Mouse (Mus musculus): ENCODE results near the gene Il17re.

The Il17re gene

GRCm38 (mm10) chr6:113457952-113458534 is at the start of gene Il17re:
Gene Il17re (plus strand): TSS chr6:113458484.
- no peak for DNase-seq (ENCODE audit: low read depth, low spot score)

- no peak for DNase-seq (ENCODE audit: low read depth, low spot score)
Measured at GRCm38 (mm10) chr6:113410001-113410400, 48.3 kb upstream of the Il17re start.

- DNase-seq (ENCODE audit: low read depth, low spot score): no peak
Measured at GRCm38 (mm10) chr6:113416416-113416815, 41.9 kb upstream of the Il17re start.

GRCm38 (mm10) chr6:113418441-113419198 is 39.7 kb upstream of the Il17re start:
- DNase-seq (ENCODE audit: low read depth, low spot score): no peak

- DNase-seq (ENCODE audit: low read depth, low spot score): peak; percentile 99
Measured at GRCm38 (mm10) chr6:113419199-113419587, 39.1 kb upstream of the Il17re start, which contains the start of gene Rpusd3. Gene Rpusd3 (minus strand): TSS chr6:113419340.

- DNase-seq (ENCODE audit: low read depth, low spot score): no peak
Measured at GRCm38 (mm10) chr6:113423000-113423399, 35.3 kb upstream of the Il17re start.

GRCm38 (mm10) chr6:113424187-113424586 is 34.1 kb upstream of the Il17re start:
- DNase-seq (ENCODE audit: low read depth, low spot score): no peak

- DNase-seq (ENCODE audit: low read depth, low spot score): no peak
Measured at GRCm38 (mm10) chr6:113426696-113427095, 31.6 kb upstream of the Il17re start.

GRCm38 (mm10) chr6:113427397-113427796 is 30.9 kb upstream of the Il17re start:
- peak; percentile 84 for DNase-seq (ENCODE audit: low read depth, low spot score)

- no peak for DNase-seq (ENCODE audit: low read depth, low spot score)
Measured at GRCm38 (mm10) chr6:113428006-113428405, 30.3 kb upstream of the Il17re start.

- no peak for DNase-seq (ENCODE audit: low read depth, low spot score)
Measured at GRCm38 (mm10) chr6:113429965-113430364, 28.3 kb upstream of the Il17re start.

GRCm38 (mm10) chr6:113430846-113431245 is 27.4 kb upstream of the Il17re start:
- peak; percentile 64 for DNase-seq (ENCODE audit: low read depth, low spot score)

GRCm38 (mm10) chr6:113431801-113432200 is 26.5 kb upstream of the Il17re start:
- no peak for DNase-seq (ENCODE audit: low read depth, low spot score)

GRCm38 (mm10) chr6:113433661-113434060 is 24.6 kb upstream of the Il17re start:
- no peak for DNase-seq (ENCODE audit: low read depth, low spot score)

- DNase-seq (ENCODE audit: low read depth, low spot score): no peak
Measured at GRCm38 (mm10) chr6:113434691-113435090, 23.6 kb upstream of the Il17re start.

- no peak for DNase-seq (ENCODE audit: low read depth, low spot score)
Measured at GRCm38 (mm10) chr6:113435664-113436205, 22.5 kb upstream of the Il17re start, which contains the start of gene Cidec. Gene Cidec (minus strand): TSS chr6:113435760.

GRCm38 (mm10) chr6:113437135-113437534 is 21.1 kb upstream of the Il17re start:
- no peak for DNase-seq (ENCODE audit: low read depth, low spot score)

- DNase-seq (ENCODE audit: low read depth, low spot score): peak; percentile 69
Measured at GRCm38 (mm10) chr6:113438721-113439430, 19.4 kb upstream of the Il17re start.

GRCm38 (mm10) chr6:113440686-113441085 is 17.6 kb upstream of the Il17re start:
- no peak for DNase-seq (ENCODE audit: low read depth, low spot score)

GRCm38 (mm10) chr6:113441147-113441680 is 17.1 kb upstream of the Il17re start:
- peak; percentile 97 for DNase-seq (ENCODE audit: low read depth, low spot score)

- no peak for DNase-seq (ENCODE audit: low read depth, low spot score)
Measured at GRCm38 (mm10) chr6:113442087-113442441, 16.2 kb upstream of the Il17re start.

All from 3T3-L1 (cell line).